8 mouse cellular contexts compared by ENCODE assay signal in the genomic region with DNA sequence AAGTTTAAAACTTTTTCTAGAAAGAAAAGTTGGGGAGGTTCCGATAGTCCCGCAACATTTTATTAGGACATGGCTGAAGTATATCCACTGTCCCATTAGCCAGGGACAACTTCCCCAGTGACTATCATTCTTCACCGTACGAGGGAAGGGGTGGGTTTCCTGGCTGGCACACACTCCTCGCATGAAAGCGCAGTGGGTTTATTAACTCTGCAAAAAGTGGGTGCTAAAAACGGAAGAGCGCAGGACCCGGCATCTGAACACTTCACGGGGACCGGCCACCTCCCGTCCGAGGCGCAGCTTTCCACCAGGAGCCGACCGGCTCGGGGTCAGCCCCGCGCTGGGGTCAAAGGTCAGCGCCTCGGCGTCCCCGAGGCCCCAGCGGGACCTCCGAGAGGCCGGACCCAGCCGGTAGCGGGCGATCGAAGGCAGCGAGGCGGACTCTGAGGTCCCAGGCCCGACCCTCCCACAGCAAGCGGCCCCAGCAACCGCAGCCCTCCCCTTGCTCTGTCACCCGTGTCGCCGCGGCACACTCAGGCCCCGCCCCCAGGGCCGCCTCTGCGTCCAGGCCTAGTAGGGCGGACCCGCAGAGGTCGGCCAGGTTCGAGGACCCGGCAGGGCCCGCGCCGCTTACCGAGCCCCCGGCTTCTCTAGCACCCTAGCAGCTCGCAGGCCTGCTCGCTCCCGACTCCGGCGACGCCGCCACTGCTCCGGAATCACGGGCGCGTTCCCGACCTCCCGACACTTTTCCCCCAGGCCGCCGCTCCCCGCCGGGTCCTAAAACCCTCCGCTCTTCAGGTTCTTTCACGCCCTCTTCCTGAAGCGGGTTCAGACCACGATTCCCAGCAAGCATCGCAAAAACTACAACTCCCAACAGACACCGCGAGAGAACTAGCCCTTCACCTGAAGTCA. TPM values are rescaled to one million over a fixed set of nuclear protein-coding genes. Genes with fewer than 3 reads are reported as not detected.
DNase-seq lines count a peak whose midpoint lies in the region; ATAC-seq and TF ChIP-seq lines count a peak whose summit lies in the region.

A gene (minus strand): TSS at position 704 of the 909 bp plus-strand sequence.

- peak within 1 kb of the TSS; percentile 87 for H3K9ac ChIP-seq in lung, postnatal 0 days (replicated peaks; ENCODE audit: low read depth)

- no peak for TF ChIP-seq EP300 in lung, postnatal 0 days (IDR thresholded peaks at IDR 0.05)

- peaks cover 9% of the 10 kb centered on the region for H3K27me3 ChIP-seq in hindbrain, embryonic 10.5 days (ENCODE audit: insufficient read depth, poor library complexity, severe bottlenecking)
- H3K27me3 ChIP-seq in lung, postnatal 0 days (replicated peaks; ENCODE audit: insufficient read depth, low read length) = no peaks in the 10 kb centered on the region

- 2% methylated on average over 76 of the region's 76 CpGs for WGBS in hindbrain, embryonic 10.5 days
- under 1% methylated on average over 68 of the region's 76 CpGs for WGBS in lung, postnatal 0 days

- peaks cover 22% of the 10 kb centered on the region for H3K36me3 ChIP-seq in hindbrain, embryonic 10.5 days
- H3K36me3 ChIP-seq in lung, postnatal 0 days (ENCODE audit: insufficient read depth, low read length) = no peaks in the 10 kb centered on the region; the same call in 1 of the 2 replicates

- peaks cover 18% of the 10 kb centered on the region for H3K9me3 ChIP-seq in hindbrain, embryonic 10.5 days
- H3K9me3 ChIP-seq in lung, postnatal 0 days (ENCODE audit: low read length) = no peaks in the 10 kb centered on the region

- peak; percentile 31; the same call in 1 of the 2 replicates for TF ChIP-seq CTCF in lung, postnatal 0 days (IDR thresholded peaks at IDR 0.05)

- H3K4me2 ChIP-seq in lung, postnatal 0 days (replicated peaks; ENCODE audit: low read depth, low read length) = peak within 1 kb of the TSS; percentile 54

- peaks cover 12% of the 10 kb centered on the region; the same call in 1 of the 2 replicates for H3K4me1 ChIP-seq in hindbrain, embryonic 10.5 days (replicated peaks)
- H3K4me1 ChIP-seq in lung, postnatal 0 days (ENCODE audit: insufficient read depth, low read depth, low read length) = no peaks in the 10 kb centered on the region

- peak within 1 kb of the TSS; percentile 79 for H3K4me3 ChIP-seq in hindbrain, embryonic 10.5 days
- peak within 1 kb of the TSS; percentile 86 for H3K4me3 ChIP-seq in lung, postnatal 0 days (ENCODE audit: low read depth, low read length)

- H3K27ac ChIP-seq in hindbrain, embryonic 10.5 days = peak within 1 kb of the TSS; percentile 99
- H3K27ac ChIP-seq in lung, postnatal 0 days (ENCODE audit: low read length) = peak within 1 kb of the TSS; percentile 97

- peak; percentile 97 for ATAC-seq in frontal cortex, adult (ENCODE audit: low TSS enrichment)
- peak; percentile 97 for ATAC-seq in lung, postnatal 0 days

- peak; percentile 89 for DNase-seq in MN1 (ENCODE audit: low spot score)
- DNase-seq in cerebellum, adult 9-10 months = peak; percentile 94
- peak; percentile 95 for DNase-seq in hindbrain, embryonic 10.5 days (ENCODE audit: low spot score)
- DNase-seq in layer of hippocampus, adult 9-11 months = peak; percentile 93
- DNase-seq in lung, postnatal 0 days (ENCODE audit: low spot score) = peak; percentile 97
- peak; percentile 81 for DNase-seq in ovary, postnatal 14 days (ENCODE audit: low spot score)
- DNase-seq in thymus, postnatal 14 days = peak; percentile 94

RNA-seq across cellular contexts. Expression of the gene that starts here (rescaled TPM):
- polyA plus RNA-seq in hindbrain, embryonic 10.5 days (2016; fragmentation: Nextera tagmentation; extraction: Ambion mirVana) = 16.6 and 19.4 TPM in 2 replicates
- 8.8 and 9.0 TPM in 2 replicates for polyA plus RNA-seq in lung, postnatal 0 days (2015; fragmentation: Nextera tagmentation; extraction: Ambion mirVana)

Comparison
In these comparisons a context has a peak if more than half of its experiments do, and no peak if none do; other contexts are left out.
1. Peak in every context shown above with its lines: DNase-seq, ATAC-seq, H3K4me3 ChIP-seq and H3K27ac ChIP-seq.